ENCODE assay signal across 25 mouse cellular contexts in the genomic region with DNA sequence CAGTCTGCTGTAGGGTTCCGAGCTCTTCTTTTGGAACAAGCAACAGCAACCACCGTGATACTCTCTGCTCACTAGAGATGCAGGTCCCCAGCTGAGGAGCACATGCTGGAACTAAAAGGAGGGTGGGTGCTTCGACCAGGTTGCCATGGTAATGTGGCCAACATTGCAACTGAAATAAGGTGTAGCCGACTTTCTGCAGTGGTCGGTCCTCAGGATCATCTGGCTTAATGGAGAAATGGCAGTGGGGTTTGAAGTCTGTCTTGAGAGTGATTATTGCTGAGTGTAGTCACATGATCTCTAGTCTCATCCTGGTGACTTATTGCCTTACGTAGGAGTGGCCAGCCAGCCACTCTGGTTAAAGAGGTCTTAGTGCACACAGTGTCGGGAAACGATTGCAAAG.
"Had no signal": no experiment of that assay in that cellular context is flagged by ENCODE, and none has a peak within 500 bp of the region (broad histone marks: within the 10 kb centered on the region; RNA-seq: fewer than 3 reads in every experiment).

No protein-coding gene starts in this region.

- H3K9ac ChIP-seq: forebrain, postnatal 0 days; heart, embryonic 12.5 days; hindbrain, embryonic 12.5 days; hindbrain, embryonic 14.5 days; kidney, embryonic 15.5 days; limb, embryonic 12.5 days; liver, embryonic 12.5 days; liver, embryonic 15.5 days had no signal

- ATAC-seq: forebrain, postnatal 0 days; hindbrain, embryonic 16.5 days; inflammation-experienced regulatory T-cells, adult 6 months; liver, embryonic 12.5 days had no signal

- H3K4me1 ChIP-seq: hindbrain, embryonic 12.5 days; limb, embryonic 10.5 days; limb, embryonic 12.5 days had no signal

- DNase-seq: forebrain, postnatal 0 days; gastrocnemius, postnatal 14 days; gastrocnemius, postnatal 36 days; heart, adult 18-20 months; heart, postnatal 10 days; heart, postnatal 36 days; kidney, adult 11 months; kidney, adult 2 months; kidney, postnatal 14 days; kidney, postnatal 36 days; layer of hippocampus, adult 9-11 months; layer of hippocampus, postnatal 36 days; liver had no signal

- H3K27ac ChIP-seq: heart, embryonic 10.5 days; hindbrain, embryonic 12.5 days; hindbrain, embryonic 14.5 days; kidney, embryonic 15.5 days; kidney, postnatal 0 days; limb, embryonic 10.5 days; limb, embryonic 12.5 days; liver, embryonic 15.5 days had no signal

- H3K27me3 ChIP-seq: heart, embryonic 12.5 days; hindbrain, embryonic 12.5 days; kidney, embryonic 15.5 days; limb, embryonic 12.5 days; liver, embryonic 12.5 days; liver, embryonic 15.5 days had no signal

- H3K4me2 ChIP-seq: heart, embryonic 12.5 days; hindbrain, embryonic 12.5 days; hindbrain, embryonic 14.5 days; kidney, embryonic 15.5 days; limb, embryonic 12.5 days; liver, embryonic 12.5 days; liver, embryonic 15.5 days had no signal

- H3K9me3 ChIP-seq: heart, embryonic 10.5 days; heart, embryonic 12.5 days; hindbrain, embryonic 12.5 days; kidney, embryonic 15.5 days; limb, embryonic 10.5 days; limb, embryonic 12.5 days; liver, embryonic 12.5 days; liver, embryonic 15.5 days had no signal

- H3K4me3 ChIP-seq: heart, embryonic 10.5 days; heart, embryonic 12.5 days; hindbrain, embryonic 12.5 days; kidney, embryonic 15.5 days; limb, embryonic 10.5 days; limb, embryonic 12.5 days; liver, embryonic 12.5 days; liver, embryonic 15.5 days had no signal
